Mouse (Mus musculus) NIH3T3 (cell line): Measurements from ENCODE around the gene Adam30.
A peak's percentile ranks its signal among the peaks of the same experiment; 100 is the strongest.

Source experiments
- DNase-seq: peaks from one replicate; pipeline ENCODE4 v3.0.0-alpha.2; 2012; ENCODE audit warnings: low read depth

Gene Adam30

DNA sequence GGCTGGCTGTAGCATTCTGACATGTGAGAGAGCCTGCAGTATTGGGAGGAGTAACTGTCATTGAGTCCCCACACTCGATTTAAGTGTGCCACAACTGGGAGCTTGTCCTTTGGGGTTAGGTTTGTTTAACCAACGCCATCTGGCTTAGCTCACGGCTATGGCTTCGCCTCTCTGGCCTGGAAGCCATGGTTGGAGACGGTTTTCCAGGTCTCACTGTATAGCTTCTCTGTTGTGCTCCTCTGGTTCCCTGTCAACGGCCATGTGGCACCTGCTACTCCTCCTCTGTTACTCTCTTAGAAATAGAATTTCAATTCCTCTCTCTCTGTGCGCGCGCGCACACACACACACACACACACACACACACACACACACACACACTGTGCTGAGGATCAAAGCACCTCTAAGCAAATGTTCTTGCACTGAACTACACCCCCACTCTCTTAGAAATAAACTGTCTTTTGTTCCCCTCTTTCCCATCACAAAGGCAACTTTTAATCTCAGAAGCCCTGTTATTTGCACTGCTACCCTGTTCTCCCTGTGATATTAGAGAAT lies 24.8 kb downstream of the Adam30 start:
- no peak for DNase-seq

DNA sequence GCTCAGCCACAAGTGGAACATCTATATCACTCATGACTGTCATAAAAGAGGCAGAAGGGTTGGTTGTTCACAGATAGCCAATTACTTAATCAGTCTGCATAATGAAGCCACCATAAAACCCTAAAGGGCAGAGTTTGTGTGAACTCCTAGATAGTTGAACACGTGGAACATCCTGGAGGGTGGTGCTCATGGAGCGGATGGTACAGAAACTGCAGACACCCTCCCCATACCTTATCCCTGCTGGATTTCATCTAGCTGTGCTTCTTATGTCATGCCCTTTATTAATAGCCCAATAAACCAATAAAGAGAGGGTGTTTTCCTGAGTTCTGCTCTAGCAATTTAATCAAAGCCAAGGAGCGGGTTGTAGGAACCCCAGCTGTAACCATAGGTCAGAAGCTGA lies 27.3 kb downstream of the Adam30 start:
- DNase-seq, result no peak

GRCm38 (mm10) chr3:98197711-98198532 lies 37.5 kb downstream of the Adam30 start:
- peak; percentile 17 for DNase-seq

DNA sequence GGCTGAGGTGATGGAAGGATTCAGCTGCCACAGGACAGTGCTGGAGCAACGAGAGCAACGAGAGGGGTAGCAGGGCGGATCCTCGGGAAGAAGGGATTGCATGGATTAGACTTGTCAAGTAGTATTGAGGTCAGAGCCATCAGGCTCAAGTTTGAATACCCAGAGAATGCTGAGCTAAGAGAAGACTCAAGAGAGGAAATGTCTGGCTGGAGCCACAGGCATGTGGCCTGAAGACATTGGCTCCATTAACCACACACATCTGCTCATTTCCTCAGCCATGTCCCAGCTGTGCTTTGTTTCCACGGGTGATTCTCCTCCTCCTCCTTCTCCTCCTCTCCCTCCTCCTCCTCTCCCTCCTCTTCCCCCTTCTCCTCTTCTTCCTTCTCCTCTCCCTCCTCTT lies 39.3 kb downstream of the Adam30 start:
- no peak for DNase-seq

DNA sequence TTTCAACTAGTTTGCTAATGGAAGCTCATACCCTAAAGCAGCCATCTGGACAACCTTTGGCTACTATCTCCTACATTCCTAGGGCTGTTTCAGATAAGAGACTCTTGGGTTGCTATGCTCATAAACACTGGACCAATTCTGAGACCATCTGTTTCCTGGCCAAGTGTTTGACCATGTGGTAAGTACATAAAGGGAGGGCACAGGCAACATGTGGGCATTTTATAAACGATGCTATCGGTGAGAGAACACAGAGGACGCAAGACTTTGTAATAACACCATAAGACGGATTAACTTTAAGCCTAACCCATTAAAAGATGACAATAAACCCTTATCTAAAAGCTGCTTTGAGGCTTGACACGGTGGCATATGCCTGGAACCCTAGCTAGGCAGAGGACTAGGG lies 42.9 kb downstream of the Adam30 start:
- no peak for DNase-seq

GRCm38 (mm10) chr3:98206977-98207376 lies 46.5 kb downstream of the Adam30 start:
- no peak for DNase-seq

GRCm38 (mm10) chr3:98209161-98209560 lies 48.7 kb downstream of the Adam30 start:
- DNase-seq, result no peak

GRCm38 (mm10) chr3:98210860-98211259 lies 50.4 kb downstream of the Adam30 start:
- no peak for DNase-seq

GRCm38 (mm10) chr3:98211301-98212081 lies 51.1 kb downstream of the Adam30 start:
- no peak for DNase-seq
